Mouse (Mus musculus) liver, adult 2 months (tissue): Measurements from ENCODE around the gene 9930022D16Rik.

Source experiments
- CTCF ChIP-seq: fragments of 200-500 bp; IDR thresholded peaks from 2 replicates; pipeline ENCODE4 v1.5.1; 2011; ENCODE audit warnings: low read depth, low read length, control low read depth
- POLR2A ChIP-seq: fragments of 200-500 bp; IDR thresholded peaks from 2 replicates; pipeline ENCODE4 v1.6.1; 2011; ENCODE audit warnings: low read length, control low read depth; ENCODE audit not compliant: insufficient read depth; ENCODE audit errors: extremely low read depth

DNA sequence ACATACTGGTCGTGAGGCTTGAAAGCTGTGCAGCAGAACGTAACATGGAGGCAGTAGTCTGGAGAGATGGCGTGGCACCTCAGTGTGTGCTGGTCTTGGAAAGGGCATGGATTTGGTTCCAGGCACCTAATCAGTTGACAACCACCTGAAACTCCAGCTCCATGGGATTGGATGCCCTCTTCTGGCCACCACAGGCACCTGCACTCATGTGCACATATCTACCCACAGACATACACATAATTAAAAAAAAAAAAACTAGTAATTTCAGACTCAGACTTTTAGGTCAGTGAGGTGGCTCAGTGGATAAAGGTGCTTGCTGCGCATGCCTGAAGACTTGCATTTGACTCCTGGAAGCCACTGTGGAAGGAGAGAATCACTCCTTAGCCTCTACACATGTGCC is 8.5 kb downstream of the 9930022D16Rik start:
- TF ChIP-seq CTCF (no peak), POLR2A (no peak)
